Mouse (Mus musculus) c-Kit-positive CD71-positive TER-119-negative erythroid progenitor cells, embryonic 14.5 days (primary cell): ENCODE data around the gene Drd5.

Source experiments
- DNase-seq: peaks from one replicate; pipeline ENCODE4 v3.0.0-alpha.2; 2013; ENCODE audit warnings: low read depth

Drd5 gene

GRCm38 (mm10) chr5:38350351-38350929, 31.3 kb downstream of the Drd5 start:
- no peak for DNase-seq

GRCm38 (mm10) chr5:38356927-38357326, 37.8 kb downstream of the Drd5 start:
- no peak for DNase-seq

- DNase-seq: no peak
Measured at GRCm38 (mm10) chr5:38359716-38360115, 40.5 kb downstream of the Drd5 start.

DNA sequence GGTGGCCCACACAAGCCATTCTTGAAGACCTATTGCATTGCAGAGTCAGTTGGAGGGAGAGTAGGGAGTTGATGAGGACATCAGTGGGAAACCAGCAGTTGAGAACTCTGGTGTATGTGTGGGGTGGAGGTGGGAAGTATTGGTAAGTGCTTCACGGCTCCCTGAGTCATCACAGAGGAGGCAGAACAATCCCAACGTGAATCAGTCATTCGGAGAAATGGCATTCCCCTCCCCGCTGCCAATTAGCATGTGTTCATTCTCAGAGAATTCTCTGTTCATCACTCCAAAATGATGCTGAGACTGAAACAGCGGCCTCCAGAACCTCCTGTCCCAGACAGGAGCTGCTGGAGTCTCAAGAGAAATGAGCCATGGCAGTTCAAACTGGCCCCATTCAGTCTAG, 45.2 kb downstream of the Drd5 start:
- DNase-seq: no peak

- no peak for DNase-seq
Measured at GRCm38 (mm10) chr5:38365521-38365920, 46.4 kb downstream of the Drd5 start.

DNA sequence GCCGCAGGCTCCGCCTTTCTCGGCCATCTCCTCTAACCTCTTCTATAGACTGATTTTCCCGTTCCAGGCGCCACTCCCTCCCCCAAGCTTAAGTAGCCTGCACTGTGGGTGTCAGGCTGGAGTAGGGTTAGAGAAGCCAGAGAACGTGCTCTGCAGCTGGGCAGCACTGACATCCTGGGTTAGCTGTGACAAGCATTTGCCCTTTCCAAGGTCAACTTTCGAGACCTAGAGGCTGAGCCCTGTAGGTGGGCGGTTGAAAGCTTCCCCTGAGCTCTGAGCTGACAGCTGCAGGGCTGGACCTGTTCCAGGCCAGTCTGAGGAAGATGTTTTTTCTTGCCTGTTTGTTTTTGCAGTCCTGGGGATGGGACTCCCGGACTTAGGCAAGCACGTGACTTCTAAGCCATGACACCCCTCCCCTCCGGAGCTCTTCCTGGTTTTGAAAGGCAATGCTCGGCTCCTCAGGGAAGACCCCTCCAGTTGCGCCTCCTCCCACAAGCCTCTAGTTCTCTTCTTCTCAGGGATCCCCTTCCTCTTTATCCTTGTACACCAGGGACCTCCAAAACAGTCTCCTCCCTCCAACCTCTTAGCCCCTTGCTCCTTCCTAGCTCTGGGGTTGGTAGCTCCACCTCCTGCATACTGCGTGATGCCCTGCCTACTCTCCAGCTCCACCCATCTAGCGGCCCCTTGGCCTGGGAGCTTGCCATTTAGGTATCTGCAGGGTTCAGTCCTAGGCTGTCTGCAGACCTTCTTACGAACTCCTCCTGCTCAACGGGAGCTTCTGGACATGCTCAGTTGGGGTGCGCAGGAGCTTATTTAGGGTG, 47.7 kb downstream of the Drd5 start:
- DNase-seq: no peak

DNA sequence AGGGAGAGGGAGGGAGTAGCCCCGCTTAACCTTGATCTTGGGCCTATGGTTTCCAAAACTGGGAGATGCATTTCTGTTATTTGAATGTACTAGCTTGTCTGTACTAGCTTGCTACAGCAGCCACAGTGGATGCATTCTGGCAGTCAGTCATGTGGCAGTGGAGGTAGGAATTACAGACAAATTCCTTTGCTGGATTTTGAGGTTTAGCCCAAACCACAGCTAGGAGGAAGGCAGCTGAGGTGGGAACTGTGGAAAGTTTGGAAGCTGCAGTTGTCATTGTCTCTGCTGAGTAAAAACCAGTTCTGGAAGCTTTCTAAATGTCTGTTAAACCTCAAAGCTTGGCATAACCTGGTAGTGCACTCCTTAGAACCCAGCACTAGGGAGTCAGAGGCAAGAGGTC, 52.1 kb downstream of the Drd5 start:
- DNase-seq: no peak
